Mouse (Mus musculus) liver, adult 2 months (tissue): Measurements from ENCODE around the gene Krt79.

Source experiments
- CTCF ChIP-seq: fragments of 200-500 bp; IDR thresholded peaks from 2 replicates; pipeline ENCODE4 v1.5.1; 2011; ENCODE audit warnings: low read depth, low read length, control low read depth
- POLR2A ChIP-seq: fragments of 200-500 bp; IDR thresholded peaks from 2 replicates; pipeline ENCODE4 v1.6.1; 2011; ENCODE audit warnings: low read length, control low read depth; ENCODE audit not compliant: insufficient read depth; ENCODE audit errors: extremely low read depth

DNA sequence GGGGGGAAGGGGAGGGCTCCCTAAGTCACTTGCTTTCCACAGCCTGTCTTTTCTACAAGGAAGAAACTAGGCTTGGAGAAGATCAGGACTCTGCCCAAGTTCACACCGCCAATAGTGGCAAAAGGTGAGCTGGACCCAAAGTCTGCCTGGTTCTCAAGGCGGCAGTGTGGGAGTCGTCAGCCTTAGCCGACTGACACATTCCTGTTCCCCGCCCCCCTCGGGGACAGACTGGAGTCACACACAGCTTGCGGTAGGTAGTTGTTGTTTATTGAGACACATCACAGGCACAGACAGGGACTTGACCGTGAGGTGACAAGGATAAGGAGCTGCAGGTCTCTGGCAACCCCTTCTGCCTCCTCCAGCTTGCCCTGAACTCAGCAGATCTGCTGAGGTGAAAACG, 11.0 kb downstream of the Krt79 start:
- TF ChIP-seq CTCF (no peak), POLR2A (no peak)
